Mouse (Mus musculus) layer of hippocampus, adult 18-20 months (tissue): ENCODE results near the gene Serpinf2. TPM values are rescaled to one million over a fixed set of nuclear protein-coding genes. Genes with fewer than 3 reads are reported as not detected.

Experiments
- DNase-seq, 2 experiments: peaks; one replicate each; pipeline ENCODE4 v3.0.0; 2022; ENCODE audit warnings: low spot score in 2 of 2
- total RNA-seq, 2 experiments: library from RNA; stranded (reverse); gene quantifications; 2 replicates each; pipeline ENCODE4 v1.2.3; 2021

The Serpinf2 gene
- total RNA-seq, 2 experiments from 2014 or later = 0.53 to 0.59 TPM

DNA sequence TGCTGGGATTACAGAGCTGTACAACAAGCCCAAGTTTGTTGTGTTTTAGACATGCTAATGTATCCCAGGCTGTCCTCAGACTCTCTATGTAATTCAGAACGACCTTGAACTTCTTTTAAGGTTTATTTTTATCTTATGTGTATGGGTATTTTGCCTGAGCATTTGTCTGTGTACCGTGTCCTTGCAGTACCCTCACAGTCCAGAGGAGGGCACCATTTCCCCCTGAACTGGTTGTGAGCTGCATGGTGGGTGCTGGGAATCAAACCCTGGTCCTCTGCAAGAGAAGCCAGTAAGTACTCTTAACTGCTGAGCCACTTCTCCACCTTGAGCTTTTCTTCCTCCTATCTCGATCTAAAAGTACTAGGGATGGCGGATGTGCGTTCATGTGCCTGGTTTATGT lies 5.3 kb downstream of the Serpinf2 start:
- no peak for DNase-seq

- DNase-seq = peak; percentile 58 to 80
Measured at GRCm38 (mm10) chr11:75431307-75431706, 8.1 kb downstream of the Serpinf2 start.

- no peak for DNase-seq
Measured at GRCm38 (mm10) chr11:75429019-75429705, 10.2 kb downstream of the Serpinf2 start.

- DNase-seq = no peak
Measured at GRCm38 (mm10) chr11:75424459-75424858, 14.9 kb downstream of the Serpinf2 start.

GRCm38 (mm10) chr11:75424033-75424432 lies 15.4 kb downstream of the Serpinf2 start:
- DNase-seq = no peak

- no peak for DNase-seq
Measured at GRCm38 (mm10) chr11:75423091-75423490, 16.3 kb downstream of the Serpinf2 start.

GRCm38 (mm10) chr11:75422013-75422792 lies 17.2 kb downstream of the Serpinf2 start, which contains the start of gene Serpinf1:
Serpinf1 (minus strand) TSS chr11:75422701.
- DNase-seq = no peak

GRCm38 (mm10) chr11:75421375-75422012 lies 17.9 kb downstream of the Serpinf2 start:
- DNase-seq = no peak

DNA sequence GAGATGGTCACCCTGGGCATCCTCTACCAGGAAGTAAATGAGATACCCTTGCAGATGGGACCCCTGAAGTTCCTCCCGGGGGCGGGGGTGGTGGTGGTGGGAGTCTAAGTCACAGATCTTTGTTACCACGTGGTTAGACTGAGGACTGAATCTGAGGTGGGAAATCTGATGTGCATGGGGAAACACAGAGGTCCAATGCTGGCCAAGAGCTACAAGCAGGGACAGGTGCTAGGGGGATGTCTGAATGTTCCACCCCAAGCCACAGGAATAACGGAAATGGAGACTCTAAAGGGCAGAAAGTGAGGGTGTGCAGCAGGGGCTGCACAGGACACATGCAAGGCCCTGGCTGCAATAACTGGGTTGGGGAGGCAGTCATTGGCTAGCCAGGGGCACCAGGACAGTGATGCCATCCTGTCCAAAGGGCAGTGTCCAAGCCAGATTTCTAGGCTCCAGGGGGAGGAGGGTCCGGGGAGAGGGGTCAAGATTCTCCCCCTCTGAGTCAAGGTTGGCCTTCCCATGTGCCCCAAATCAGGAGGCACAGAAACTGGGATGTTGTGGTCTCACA lies 18.5 kb downstream of the Serpinf2 start:
- no peak for DNase-seq

- DNase-seq = no peak
Measured at GRCm38 (mm10) chr11:75420037-75420436, 19.4 kb downstream of the Serpinf2 start.

GRCm38 (mm10) chr11:75415994-75416393 lies 23.4 kb downstream of the Serpinf2 start:
- DNase-seq = no peak

DNA sequence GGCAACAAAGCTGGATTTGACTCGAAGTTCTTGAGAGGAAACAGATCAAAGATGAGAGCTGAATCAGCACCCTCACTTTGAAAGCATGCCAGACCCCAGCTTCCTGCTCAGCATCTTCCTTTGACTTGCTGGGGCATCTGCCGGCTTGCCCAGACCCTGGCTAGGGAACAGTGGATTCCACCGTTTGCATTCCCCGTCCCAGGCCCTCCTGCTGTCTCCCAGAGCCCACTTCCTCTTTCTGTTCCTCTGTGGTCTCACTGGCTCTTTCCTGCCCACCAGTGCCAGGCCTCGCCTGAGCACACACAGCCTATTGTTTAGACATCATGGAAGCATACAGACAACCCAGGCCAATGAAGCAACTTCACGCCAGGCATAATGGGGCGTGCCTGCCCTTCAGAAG lies 24.3 kb downstream of the Serpinf2 start:
- no peak for DNase-seq

DNA sequence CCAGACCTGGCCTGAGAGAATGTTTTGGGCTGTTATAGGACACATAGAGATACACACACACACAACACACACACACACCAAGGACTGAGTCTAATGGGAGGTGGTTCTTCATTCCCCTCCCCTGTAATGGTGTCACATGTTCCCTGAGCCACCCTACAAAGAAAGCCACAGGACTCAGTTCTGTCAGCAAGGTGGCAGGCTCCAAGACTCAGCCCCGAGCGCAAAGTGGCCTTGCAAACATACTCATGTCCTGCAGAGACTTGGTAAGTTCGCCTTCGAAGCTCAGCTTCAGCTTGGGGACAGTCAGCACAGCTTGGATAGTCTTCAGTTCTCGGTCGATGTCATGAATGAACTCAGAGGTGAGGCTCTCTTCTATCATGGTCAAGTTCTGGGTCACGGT lies 28.8 kb downstream of the Serpinf2 start:
- DNase-seq = no peak

- no peak for DNase-seq
Measured at GRCm38 (mm10) chr11:75409679-75410575, 29.5 kb downstream of the Serpinf2 start.

- DNase-seq = no peak
Measured at GRCm38 (mm10) chr11:75406865-75407264, 32.5 kb downstream of the Serpinf2 start.

- no peak for DNase-seq
Measured at GRCm38 (mm10) chr11:75406104-75406503, 33.3 kb downstream of the Serpinf2 start.

DNA sequence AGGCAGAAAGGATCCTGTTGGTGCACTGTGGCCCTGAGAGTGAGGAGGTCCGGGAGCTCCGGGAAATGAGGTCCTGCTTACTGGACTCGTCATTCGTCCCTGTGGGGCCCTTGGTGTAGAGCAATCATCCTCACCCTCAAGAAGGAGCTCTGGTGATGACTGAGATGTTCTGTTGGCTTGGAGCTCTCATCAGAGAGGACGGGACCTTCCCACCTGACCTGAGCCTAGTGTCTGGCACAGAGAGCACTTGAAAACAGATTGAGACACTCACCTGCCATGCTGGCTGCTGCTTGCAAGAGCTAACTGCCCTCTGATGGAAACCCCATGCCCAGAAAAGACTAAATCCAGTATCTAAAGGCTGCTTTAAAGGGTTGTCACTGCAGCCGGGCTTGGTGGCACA lies 34.6 kb downstream of the Serpinf2 start:
- DNase-seq = no peak

DNA sequence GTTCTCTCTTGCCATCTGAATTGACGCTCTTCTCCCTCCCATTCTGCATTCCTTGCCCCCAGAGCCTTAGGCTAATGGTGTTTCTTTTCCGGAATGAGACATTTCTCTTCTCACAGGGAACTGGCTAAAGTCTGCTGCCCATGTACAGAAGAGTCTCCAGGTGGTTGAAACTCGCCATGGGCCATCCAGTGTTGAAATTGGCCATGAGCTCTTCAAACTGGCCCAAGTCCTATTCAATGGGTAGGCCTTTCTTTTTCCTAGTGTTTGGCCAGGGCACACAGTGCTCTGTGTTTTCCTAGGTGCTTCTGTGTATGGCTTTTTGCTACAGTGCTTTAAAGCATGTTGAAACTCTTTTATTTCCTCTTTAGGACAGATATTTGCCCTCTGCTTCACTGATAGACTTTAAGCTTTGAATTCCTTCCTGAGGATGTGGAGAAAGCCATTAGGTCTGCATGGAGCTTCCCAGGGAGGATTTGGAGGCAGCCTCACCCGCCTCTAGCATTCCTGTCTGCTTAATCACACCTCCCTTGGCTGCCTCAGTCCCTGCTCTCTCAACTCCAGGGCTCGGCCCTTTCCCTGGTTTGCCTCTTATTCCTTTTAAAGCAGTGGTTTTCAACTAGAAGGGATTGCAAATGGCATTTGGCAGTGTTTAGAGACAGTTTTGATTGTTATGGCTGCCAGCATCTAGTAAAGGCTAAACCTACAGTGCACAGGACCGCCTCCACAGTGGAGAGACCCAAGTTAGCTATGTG lies 35.9 kb downstream of the Serpinf2 start:
- no peak for DNase-seq

DNA sequence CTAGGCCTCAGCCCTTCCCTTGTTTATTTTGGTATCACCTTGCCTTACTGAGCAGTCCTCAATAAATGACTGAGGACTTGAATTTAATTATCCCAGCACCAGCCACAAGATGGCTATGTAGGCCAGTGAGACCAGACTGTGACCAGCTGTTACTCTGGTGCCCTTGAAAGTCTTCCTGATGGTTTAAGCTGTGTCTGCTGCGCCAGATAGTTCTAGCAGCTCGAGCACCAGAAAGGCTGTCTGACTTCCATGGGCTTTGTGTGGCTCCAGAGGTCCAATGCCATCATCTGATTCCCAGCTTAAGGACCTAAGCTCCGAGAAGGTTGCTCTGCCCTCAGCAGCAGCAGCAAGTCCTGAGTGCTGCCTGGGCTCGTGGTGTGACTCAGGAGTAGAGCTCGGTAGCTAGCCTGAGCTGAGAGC lies 37.1 kb downstream of the Serpinf2 start:
- DNase-seq = peak in 1 of 2 experiments; percentile 82

- peak in 1 of 2 experiments; percentile 47 for DNase-seq
Measured at GRCm38 (mm10) chr11:75400099-75400498, 39.3 kb downstream of the Serpinf2 start.
